Mouse (Mus musculus) gonadal fat pad, adult 2 months (tissue): Measurements from ENCODE around the gene Fibin. TPM values are rescaled to one million over a fixed set of nuclear protein-coding genes. Genes with fewer than 3 reads are reported as not detected.

Source experiments
- DNase-seq: peaks from one replicate; pipeline ENCODE4 v3.0.0-alpha.2; 2012; ENCODE audit warnings: low read depth
- polyA plus RNA-seq: library from polyadenylated mRNA; depleted of rRNA; stranded (reverse); fragments of >200 nt; gene quantifications from 2 replicates; pipeline ENCODE4 v1.2.3, GENCODE M21; 2012; rRNA removed

Gene Fibin
- 4.5 and 4.7 TPM in 2 replicates for polyA plus RNA-seq

DNA sequence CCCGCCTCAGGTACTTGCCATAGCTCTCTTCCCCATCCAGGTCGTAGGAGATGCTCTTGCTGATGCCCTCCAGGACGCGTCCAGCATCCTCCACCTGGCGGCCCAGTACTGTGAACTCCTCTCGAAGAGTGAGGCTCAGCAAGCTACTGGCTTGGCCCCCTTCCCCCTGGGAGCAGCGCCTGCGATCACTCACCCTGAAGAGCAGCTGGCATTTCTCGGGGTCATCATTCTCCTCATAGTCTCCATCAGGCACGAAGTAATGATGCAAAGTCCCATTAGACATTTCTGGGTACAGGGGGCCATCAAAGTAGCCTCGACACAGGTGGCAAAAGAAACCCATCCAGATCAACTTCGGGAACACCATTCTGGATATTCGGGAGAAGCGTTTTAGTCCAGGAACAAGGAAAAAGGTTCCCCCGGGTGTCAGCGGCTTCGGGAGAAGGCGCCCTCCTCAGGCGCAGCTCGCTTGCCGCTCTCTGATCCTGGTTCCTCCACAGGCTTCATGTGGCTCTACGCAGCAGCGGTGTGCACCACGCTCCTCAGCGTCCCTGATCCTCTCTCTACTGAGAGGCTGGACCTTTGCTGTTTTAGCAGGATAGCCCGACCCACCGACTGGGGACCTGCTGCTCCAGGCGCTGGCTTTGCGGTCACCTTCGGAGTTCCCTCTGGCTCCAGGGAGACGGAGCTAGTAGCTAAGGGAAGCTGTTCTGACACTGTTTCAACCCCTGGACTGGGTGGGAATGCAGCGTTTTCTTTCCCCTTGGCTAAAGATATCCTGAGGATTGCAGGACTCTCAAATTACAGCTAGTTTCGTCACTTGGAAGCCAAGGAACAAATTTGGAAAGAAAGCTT lies at the start of gene Fibin:
Fibin (minus strand) TSS at position 752 of the 852 bp plus-strand sequence.
- DNase-seq = no peak

DNA sequence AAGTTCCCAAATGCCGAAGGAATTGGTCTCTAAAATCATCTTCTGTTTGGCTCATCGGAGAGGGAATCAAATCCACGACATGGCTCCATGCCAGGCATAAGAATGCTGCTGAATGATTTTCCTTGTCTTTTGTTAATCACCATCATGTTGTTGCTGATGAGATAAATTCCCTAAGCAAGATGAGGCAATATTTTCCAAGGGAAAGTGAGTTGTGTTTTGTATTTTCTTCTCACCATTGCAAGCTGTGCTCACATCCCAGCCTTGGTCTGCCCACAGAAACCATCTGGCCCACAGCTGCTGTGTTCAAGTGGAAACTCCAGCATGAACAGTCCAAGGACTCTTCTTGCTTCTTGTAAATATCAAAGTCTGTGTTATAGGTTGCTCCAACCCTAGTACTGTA lies 48.4 kb upstream of the Fibin start:
- DNase-seq = no peak

DNA sequence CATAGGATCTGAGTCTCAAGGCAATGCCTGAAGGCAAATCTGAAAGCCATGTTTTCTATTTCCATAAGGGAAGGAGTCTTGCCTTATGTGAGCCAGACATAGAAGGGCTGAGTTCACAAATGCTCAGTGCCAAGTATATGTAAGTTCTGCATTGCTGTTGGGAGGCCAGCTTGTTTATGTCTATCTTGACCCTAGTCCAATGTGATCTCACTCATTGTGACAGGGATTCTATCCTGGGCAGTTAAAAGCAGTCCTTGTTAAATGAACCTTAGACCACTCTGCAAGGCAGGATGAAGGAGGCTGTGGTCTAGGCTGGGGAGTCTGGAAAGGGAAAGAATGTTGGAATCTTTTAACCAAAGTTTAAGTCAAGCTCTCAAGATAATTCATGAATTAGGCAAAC lies 45.8 kb upstream of the Fibin start:
- DNase-seq = no peak

GRCm38 (mm10) chr2:110392714-110393336 lies 29.8 kb upstream of the Fibin start:
- DNase-seq = no peak

DNA sequence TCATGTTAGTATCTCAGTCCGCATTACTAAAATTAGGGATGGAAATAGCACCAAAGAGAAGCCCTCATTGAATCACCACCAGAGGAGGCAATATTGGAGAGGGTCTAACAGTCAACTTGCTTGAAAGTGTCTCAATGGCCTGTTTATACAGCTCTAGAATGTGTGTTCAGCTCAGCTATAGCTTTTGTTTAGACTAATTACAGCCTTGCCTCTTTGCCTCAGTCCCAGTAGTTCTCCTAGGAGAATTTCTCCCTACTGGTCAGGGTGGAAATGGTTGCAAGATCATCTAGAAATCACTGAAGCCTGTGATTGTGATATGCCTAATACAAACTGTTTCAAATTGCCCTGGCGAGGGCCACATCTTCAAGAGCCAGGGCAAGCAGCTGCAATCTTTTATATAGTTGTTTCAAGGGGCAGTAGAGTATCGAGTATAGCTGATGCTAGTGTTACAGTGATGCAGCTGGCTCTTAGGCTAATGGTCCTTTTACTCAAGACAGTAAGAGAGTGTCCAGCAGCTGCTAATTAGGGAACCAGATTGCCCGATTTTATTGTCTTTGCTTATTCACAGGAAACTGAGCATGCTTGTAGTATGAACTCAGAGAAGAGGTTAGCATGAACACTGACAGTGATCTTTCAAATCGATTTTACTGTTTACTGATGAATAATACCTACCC lies 27.9 kb upstream of the Fibin start:
- DNase-seq = no peak

- no peak for DNase-seq
Observed at GRCm38 (mm10) chr2:110379811-110380210, 16.8 kb upstream of the Fibin start.

DNA sequence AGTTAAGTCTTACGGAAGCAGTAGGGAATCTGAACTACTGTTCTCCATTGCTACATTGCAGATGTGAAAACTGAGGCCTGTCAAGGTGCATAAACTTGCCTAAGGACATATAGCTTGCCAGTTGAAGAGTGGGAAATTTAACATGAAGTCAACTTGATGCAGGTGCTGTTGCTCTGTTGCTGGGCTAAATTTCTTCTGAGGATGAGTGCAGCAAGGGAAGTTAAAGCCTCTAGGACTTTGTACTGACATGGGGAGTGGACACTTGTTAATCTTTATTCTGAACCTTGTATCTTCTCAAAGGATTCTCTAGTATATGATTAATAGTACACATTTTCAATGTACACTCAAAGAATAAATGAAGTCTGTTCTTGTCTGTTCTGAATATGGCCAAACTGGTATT lies 13.7 kb upstream of the Fibin start:
- DNase-seq = no peak

GRCm38 (mm10) chr2:110375475-110375874 lies 12.5 kb upstream of the Fibin start:
- no peak for DNase-seq

GRCm38 (mm10) chr2:110373186-110373585 lies 10.2 kb upstream of the Fibin start:
- no peak for DNase-seq

DNA sequence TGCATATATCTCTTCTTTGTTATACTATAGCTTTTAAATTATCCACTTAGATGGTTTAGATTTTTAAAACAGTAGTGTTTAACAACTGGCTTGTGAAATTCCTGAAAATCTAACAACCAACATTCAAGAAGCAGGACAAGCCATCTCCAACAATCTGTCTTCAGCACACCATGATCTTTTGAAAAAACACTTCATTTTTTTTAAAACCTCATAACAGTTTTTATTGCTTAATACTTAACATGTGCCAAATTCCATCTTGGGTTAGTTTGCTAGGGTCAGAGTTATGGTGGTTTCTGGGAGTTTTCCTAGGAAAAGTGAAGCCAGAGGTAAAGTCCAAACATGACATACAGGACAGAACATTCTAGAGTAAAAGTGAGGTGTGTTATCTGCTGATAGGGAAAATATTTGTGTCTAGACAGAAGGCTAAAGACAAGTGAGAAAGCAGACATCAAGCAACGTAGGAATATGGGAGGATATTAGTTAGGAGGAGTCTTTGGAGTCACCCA lies 4.5 kb upstream of the Fibin start:
- no peak for DNase-seq

- DNase-seq = no peak
Observed at GRCm38 (mm10) chr2:110365401-110365800, 2.4 kb upstream of the Fibin start.

- no peak for DNase-seq
Observed at GRCm38 (mm10) chr2:110363855-110364254, 872 bp upstream of the Fibin start.

- no peak for DNase-seq
Observed at GRCm38 (mm10) chr2:110353302-110353970, 9.5 kb downstream of the Fibin start.

DNA sequence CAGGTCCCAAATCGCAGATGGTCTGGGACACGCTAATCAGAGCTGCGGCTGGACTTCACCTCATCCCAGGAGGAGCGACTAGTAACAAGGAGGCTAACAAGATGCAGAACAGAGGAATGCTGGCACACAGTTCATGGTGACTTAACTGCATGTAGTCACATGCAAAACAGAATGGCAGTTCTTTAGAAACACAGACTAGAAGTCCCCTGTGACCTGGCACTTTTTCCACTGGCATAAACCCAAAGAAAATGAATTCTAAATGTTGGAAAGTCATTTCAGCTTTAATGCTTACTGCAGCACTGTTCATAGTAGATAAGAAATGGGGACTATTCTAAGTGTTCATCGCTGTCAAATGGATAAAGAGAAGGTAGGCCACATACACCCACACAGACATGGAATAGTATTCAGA lies 11.1 kb downstream of the Fibin start:
- no peak for DNase-seq

DNA sequence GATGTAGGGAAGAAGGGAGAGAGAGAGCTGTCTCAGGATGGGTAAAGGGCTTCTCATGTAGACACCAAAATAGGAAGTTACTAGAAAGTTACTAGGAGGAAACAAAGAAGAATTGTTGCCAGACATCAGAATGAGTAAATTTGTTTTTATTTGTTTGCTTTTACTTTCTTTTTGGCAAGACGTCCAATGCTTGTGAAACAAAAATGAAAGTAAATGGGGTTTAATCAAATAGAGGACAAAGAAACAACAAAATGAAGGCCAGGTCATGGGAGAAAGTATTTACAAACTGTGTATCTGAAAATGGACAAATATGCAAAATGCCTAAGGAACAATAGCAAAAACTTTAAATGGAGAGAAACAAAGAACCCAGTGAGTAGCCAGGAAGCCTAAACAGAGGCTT lies 11.6 kb downstream of the Fibin start:
- no peak for DNase-seq

DNA sequence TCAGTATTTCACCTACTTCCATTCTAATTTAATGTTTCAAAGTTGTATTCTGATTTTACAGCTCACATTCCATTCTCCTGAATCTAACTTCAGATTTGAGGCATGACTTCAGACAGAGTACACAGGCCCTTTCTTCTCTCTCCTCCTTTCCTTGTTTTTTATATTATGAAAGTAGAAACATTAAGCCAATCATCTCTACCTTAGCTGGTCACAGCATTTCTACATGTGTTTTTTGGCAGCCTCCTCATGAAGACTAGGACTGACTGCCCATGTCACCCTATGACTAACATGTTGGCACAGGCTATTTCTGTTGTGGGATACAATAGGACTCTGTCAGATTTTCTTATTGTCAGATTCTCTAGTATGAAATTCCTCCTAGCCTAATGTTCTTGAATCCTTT lies 34.0 kb downstream of the Fibin start:
- DNase-seq = no peak

DNA sequence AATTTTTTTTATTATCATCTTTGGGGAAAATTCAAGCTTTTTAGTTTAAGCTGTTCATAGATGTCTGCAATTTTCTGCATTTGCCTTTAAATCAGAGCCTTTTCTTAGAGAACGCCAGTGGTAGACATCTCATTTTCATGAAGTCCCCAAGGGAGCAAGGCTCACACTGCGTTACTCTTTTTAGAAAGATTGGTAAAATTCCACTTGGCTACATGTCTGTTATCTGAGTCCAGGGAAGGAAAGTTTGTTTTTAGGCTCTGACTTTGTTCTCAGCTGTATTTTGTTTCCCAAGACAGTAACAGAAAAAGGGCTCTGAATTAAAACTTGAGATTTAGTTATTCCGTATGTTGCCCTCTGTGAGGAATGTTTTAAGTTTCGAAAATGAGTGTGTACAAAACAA lies 43.0 kb downstream of the Fibin start:
- DNase-seq = no peak

- DNase-seq = no peak
Observed at GRCm38 (mm10) chr2:110319266-110319665, 43.7 kb downstream of the Fibin start.

- DNase-seq = no peak
Observed at GRCm38 (mm10) chr2:110318719-110319118, 44.3 kb downstream of the Fibin start.

DNA sequence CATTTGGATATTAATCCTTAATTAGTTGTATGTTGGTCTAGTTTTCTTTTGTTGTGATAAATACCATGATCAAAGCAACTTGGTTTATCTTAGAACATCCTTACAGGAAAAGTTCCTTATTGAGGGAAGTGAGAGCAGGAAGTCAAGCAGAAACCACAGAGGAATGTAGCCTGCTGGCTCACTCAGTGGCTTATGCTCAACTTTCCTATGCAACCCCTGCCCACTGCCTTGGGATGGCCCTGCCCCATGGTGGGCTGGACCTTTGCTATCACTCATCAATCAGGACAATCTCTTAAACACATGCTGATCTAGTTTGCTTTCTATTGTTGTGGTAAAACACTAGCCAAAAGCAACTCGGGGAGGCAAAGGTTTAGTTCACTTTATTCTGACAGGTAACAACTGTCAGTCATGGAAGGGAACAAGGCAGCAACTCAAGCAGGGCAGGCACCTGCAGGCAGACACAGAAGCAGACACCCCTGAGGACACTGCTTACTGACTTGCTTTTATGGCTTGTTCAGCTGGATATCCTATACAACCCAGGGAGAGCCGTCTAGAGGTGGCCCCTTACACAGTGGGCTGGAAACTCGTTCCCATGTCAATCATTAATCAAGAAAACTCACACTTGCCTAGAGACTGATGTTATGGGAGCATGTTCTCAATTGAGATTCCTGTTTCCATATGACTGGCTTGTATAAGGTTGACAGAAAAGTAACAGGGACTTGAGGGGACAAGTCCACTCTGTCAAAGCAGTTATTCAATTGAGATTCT lies 46.7 kb downstream of the Fibin start:
- no peak for DNase-seq

DNA sequence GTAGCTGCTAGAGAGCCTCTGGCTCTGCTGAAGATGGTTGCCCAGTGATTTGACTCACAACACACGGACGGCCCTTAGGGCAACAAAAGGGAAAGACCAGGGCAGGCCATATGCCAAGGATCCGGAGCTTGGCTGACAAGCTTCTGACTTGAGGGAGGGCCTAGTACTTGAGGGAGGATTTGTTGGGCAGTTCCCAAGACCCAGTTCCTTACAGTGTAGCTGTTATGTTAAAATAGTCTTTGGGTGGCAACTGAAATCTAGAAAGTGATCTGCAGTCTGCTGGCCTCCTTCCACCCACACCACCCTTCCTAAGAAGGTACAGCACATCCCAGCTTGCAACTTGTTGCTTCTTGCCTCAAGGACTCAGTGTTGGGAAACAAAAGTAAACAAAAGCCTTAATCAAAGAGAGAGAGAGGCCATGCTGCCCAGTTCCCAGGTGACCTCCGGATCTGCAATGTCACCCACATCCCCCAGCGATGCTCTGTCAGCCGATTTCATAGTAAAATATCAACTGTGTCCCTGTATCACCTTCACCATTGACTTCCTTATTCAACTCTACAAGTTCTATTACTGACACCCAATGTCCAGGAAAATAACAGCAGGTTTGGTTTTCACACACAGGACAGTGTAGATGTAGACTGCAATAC lies 48.4 kb downstream of the Fibin start, which contains the start of gene Bbox1:
Bbox1 (minus strand) TSS at position 52 of the 647 bp plus-strand sequence.
- DNase-seq = peak; percentile 84
